Mouse (Mus musculus) heart, adult 2 months (tissue): ENCODE results near the gene Aqp11. TPM values are rescaled to one million over a fixed set of nuclear protein-coding genes. Genes with fewer than 3 reads are reported as not detected.

Source experiments
- DNase-seq, 2 experiments: peaks; one replicate each; pipeline ENCODE4 v3.0.0; 2021
- H3K27ac ChIP-seq: fragments of 200-600 bp; 2 replicates; pipeline ENCODE4 v1.8.1; 2022
- H3K27me3 ChIP-seq: fragments of 200-500 bp; 2 replicates; pipeline ENCODE4 v1.6.1; 2012; ENCODE audit warnings: mild to moderate bottlenecking, low read length, inconsistent platforms, mixed read lengths; ENCODE audit not compliant: control insufficient read depth, insufficient read depth
- H3K36me3 ChIP-seq: fragments of 200-500 bp; 2 replicates; pipeline ENCODE4 v1.6.1; 2012; ENCODE audit warnings: low read length, inconsistent platforms; ENCODE audit not compliant: control insufficient read depth, insufficient read depth
- H3K4me1 ChIP-seq: fragments of 200-500 bp; 2 replicates; pipeline ENCODE4 v1.6.1; 2011; ENCODE audit warnings: low read length; ENCODE audit not compliant: control insufficient read depth, insufficient read depth
- H3K4me3 ChIP-seq: fragments of 200-600 bp; 2 replicates; pipeline ENCODE4 v1.8.1; 2022
- H3K79me2 ChIP-seq: fragments of 200-500 bp; replicated peaks from 2 replicates; pipeline ENCODE4 v1.6.1; 2012; ENCODE audit warnings: mild to moderate bottlenecking, inconsistent platforms, low read length, moderate library complexity, mixed read lengths; ENCODE audit not compliant: control insufficient read depth, insufficient read depth
- H3K9ac ChIP-seq: fragments of 200-500 bp; 2 replicates; pipeline ENCODE4 v1.6.1; 2012; ENCODE audit warnings: low read depth, mild to moderate bottlenecking, control low read depth, inconsistent platforms, low read length, mixed read lengths
- CTCF ChIP-seq: fragments of 200-600 bp; IDR thresholded peaks from 2 replicates; pipeline ENCODE4 v1.8.1; 2022; ENCODE audit warnings: antibody characterized with exemption, mild to moderate bottlenecking, moderate library complexity
- EP300 ChIP-seq: fragments of 200-500 bp; IDR thresholded peaks from 2 replicates; pipeline ENCODE4 v1.6.1; 2011; ENCODE audit warnings: low read depth, low read length, control low read depth; ENCODE audit not compliant: insufficient read depth
- POLR2A ChIP-seq: fragments of 200-500 bp; IDR thresholded peaks from 2 replicates; pipeline ENCODE4 v1.6.1; 2011; ENCODE audit warnings: mild to moderate bottlenecking, low read depth, low read length, control low read depth; ENCODE audit not compliant: insufficient read depth
- WGBS: fragments of 180-500 bp; shearing (Covaris S2); methylation state at CpG from one replicate; pipeline ENCODE4 v1.1.7; 2018; 5-methylcytosine and 5-hydroxymethylcytosine counted together
- intact Hi-C: fragments of 180-260 bp; cut with DNase I; formaldehyde crosslinking; loops from one replicate; pipeline ENCODE4 v1.15.1; 2025
- polyA plus RNA-seq: library from polyadenylated mRNA; depleted of rRNA; stranded (reverse); fragments of >200 nt; gene quantifications from 2 replicates; pipeline ENCODE4 v1.2.3, GENCODE M21; 2012
- total RNA-seq, 2 experiments: library from RNA; stranded (reverse); gene quantifications; 2 replicates each; pipeline ENCODE4 v1.2.3; 2021

The Aqp11 gene
- total and polyA plus RNA-seq, 3 experiments, result 0.91 to 3.0 (median 1.6) TPM

GRCm38 (mm10) chr7:97765963-97766347 lies 27.9 kb upstream of the Aqp11 start:
- no peaks in the 10 kb centered on the region for H3K79me2 ChIP-seq
- no peak overlapping the region for H3K9ac ChIP-seq
- H3K4me3 ChIP-seq, result no peak overlapping the region
- H3K36me3 ChIP-seq, result no peaks in the 10 kb centered on the region
- H3K4me1 ChIP-seq, result no peaks in the 10 kb centered on the region
- no peak overlapping the region for H3K27ac ChIP-seq
- WGBS, result 80% methylated on average over 5 of the region's 5 CpGs
- intact Hi-C loops, result no loop called here
- H3K27me3 ChIP-seq, result no peaks in the 10 kb centered on the region
- DNase-seq, result no peak
- TF ChIP-seq POLR2A, result no peak
- no peak for TF ChIP-seq EP300
- TF ChIP-seq CTCF, result no peak

GRCm38 (mm10) chr7:97765181-97765962 lies 27.3 kb upstream of the Aqp11 start:
- peak in 1 of 2 experiments; percentile 51 for DNase-seq

GRCm38 (mm10) chr7:97764591-97764990 lies 26.5 kb upstream of the Aqp11 start:
- Histone ChIP-seq H3K36me3 (no peaks in the 10 kb centered on the region), H3K9ac (no peak overlapping the region), H3K27me3 (no peaks in the 10 kb centered on the region), H3K27ac (no peak overlapping the region), H3K79me2 (no peaks in the 10 kb centered on the region), H3K4me1 (no peaks in the 10 kb centered on the region), H3K4me3 (no peak overlapping the region)
- DNase-seq, result no peak
- intact Hi-C loops, result no loop called here
- 75% methylated on average over 11 of the region's 11 CpGs for WGBS
- no peak for TF ChIP-seq CTCF
- no peak for TF ChIP-seq POLR2A
- TF ChIP-seq EP300, result no peak

More at GRCm38 (mm10) chr7:97765181-97765962, 27.3 kb upstream of the Aqp11 start:
- H3K27me3 ChIP-seq, result no peaks in the 10 kb centered on the region
- WGBS, result 69% methylated on average over 21 of the region's 21 CpGs
- no peak overlapping the region for H3K9ac ChIP-seq
- no peaks in the 10 kb centered on the region for H3K4me1 ChIP-seq
- intact Hi-C loops, result no loop called here
- TF ChIP-seq EP300, result no peak
- no peak for TF ChIP-seq CTCF
- no peak for TF ChIP-seq POLR2A
- no peak overlapping the region for H3K4me3 ChIP-seq
- H3K36me3 ChIP-seq, result no peaks in the 10 kb centered on the region
- no peak overlapping the region for H3K27ac ChIP-seq
- no peaks in the 10 kb centered on the region for H3K79me2 ChIP-seq

GRCm38 (mm10) chr7:97756967-97757881 lies 19.1 kb upstream of the Aqp11 start:
- Histone ChIP-seq H3K36me3 (no peaks in the 10 kb centered on the region), H3K4me3 (no peak overlapping the region), H3K79me2 (no peaks in the 10 kb centered on the region), H3K27ac (no peak overlapping the region), H3K4me1 (no peaks in the 10 kb centered on the region), H3K27me3 (no peaks in the 10 kb centered on the region), H3K9ac (no peak overlapping the region)
- TF ChIP-seq POLR2A (no peak), CTCF (no peak), EP300 (no peak)
- intact Hi-C loops, result no loop called here
- DNase-seq, result no peak
- WGBS, result 69% methylated on average over 18 of the region's 18 CpGs

GRCm38 (mm10) chr7:97749207-97750190 lies 11.4 kb upstream of the Aqp11 start:
- TF ChIP-seq POLR2A, result peak; percentile 38
- TF ChIP-seq EP300, result no peak
- no peak for TF ChIP-seq CTCF
- intact Hi-C loops, result loop anchor here (5.0 kb wide), 3 partner anchors 98 to 353 kb away; no protein-coding TSS in a partner anchor
- Histone ChIP-seq H3K9ac (peak overlapping the region; percentile 69), H3K27me3 (no peaks in the 10 kb centered on the region), H3K36me3 (no peaks in the 10 kb centered on the region), H3K27ac (peak overlapping the region; percentile 87), H3K79me2 (no peaks in the 10 kb centered on the region), H3K4me1 (peaks cover 6% of the 10 kb centered on the region), H3K4me3 (peak overlapping the region; percentile 31)
- DNase-seq, result peak; percentile 42 to 55
- 41% methylated on average over 19 of the region's 19 CpGs for WGBS
